Mouse (Mus musculus) inflammation-experienced regulatory T-cells, adult 6 months (primary cell): Measurements from ENCODE around the gene Hmgn2. TPM values are rescaled to one million over a fixed set of nuclear protein-coding genes. Genes with fewer than 3 reads are reported as not detected.
"Not testable (repeated sequence)": the region's sequence is repeated elsewhere in the genome, so short reads cannot be mapped to it uniquely, and the experiment has no call there.

Source experiments
- ATAC-seq: one replicate; pipeline ENCODE4 v1.8.0; 2017
- polyA plus RNA-seq, 3 experiments: library from polyadenylated mRNA; unstranded; fragments of 100-300 nt; shearing (Covaris generic); gene quantifications; one replicate each; pipeline ENCODE4 v1.2.1; 2017

Hmgn2 gene
- polyA plus RNA-seq = 100 to 1,000 TPM; 371 to 949 (median 420) TPM

GRCm38 (mm10) chr4:133968150-133968921 is at the start of gene Hmgn2:
Hmgn2 (minus strand) TSS chr4:133968650.
- peak; percentile 33 for ATAC-seq

GRCm38 (mm10) chr4:134017201-134017865 is 48.9 kb upstream of the Hmgn2 start:
- no peak for ATAC-seq

GRCm38 (mm10) chr4:134016767-134017166 is 48.3 kb upstream of the Hmgn2 start:
- ATAC-seq = no peak

GRCm38 (mm10) chr4:134016208-134016607 is 47.8 kb upstream of the Hmgn2 start:
- ATAC-seq = no peak

- no peak for ATAC-seq
Observed at GRCm38 (mm10) chr4:134012858-134013528, 44.5 kb upstream of the Hmgn2 start.

- no peak for ATAC-seq
Observed at GRCm38 (mm10) chr4:134011450-134012414, 43.3 kb upstream of the Hmgn2 start.

GRCm38 (mm10) chr4:134009709-134010108 is 41.3 kb upstream of the Hmgn2 start:
- ATAC-seq = no peak

- no peak for ATAC-seq
Observed at GRCm38 (mm10) chr4:134006845-134007244, 38.4 kb upstream of the Hmgn2 start.

- no peak for ATAC-seq
Observed at GRCm38 (mm10) chr4:134005581-134006358, 37.3 kb upstream of the Hmgn2 start.

GRCm38 (mm10) chr4:134002903-134003302 is 34.5 kb upstream of the Hmgn2 start:
- ATAC-seq = no peak

GRCm38 (mm10) chr4:134002246-134002645 is 33.8 kb upstream of the Hmgn2 start:
- ATAC-seq = no peak

GRCm38 (mm10) chr4:134001710-134002109 is 33.3 kb upstream of the Hmgn2 start:
- no peak for ATAC-seq

GRCm38 (mm10) chr4:134000466-134001438 is 32.3 kb upstream of the Hmgn2 start, which contains the start of gene Dhdds:
Dhdds (minus strand) TSS chr4:134000918.
- ATAC-seq = peak; percentile 99

GRCm38 (mm10) chr4:133994697-133995096 is 26.2 kb upstream of the Hmgn2 start:
- ATAC-seq = no peak

- no peak for ATAC-seq
Observed at GRCm38 (mm10) chr4:133991087-133991660, 22.7 kb upstream of the Hmgn2 start.

GRCm38 (mm10) chr4:133990035-133990434 is 21.6 kb upstream of the Hmgn2 start:
- no peak for ATAC-seq

GRCm38 (mm10) chr4:133988289-133988688 is 19.8 kb upstream of the Hmgn2 start:
- not testable (repeated sequence) for ATAC-seq

GRCm38 (mm10) chr4:133982936-133983335 is 14.5 kb upstream of the Hmgn2 start:
- ATAC-seq = no peak

GRCm38 (mm10) chr4:133980496-133980895 is 12.0 kb upstream of the Hmgn2 start:
- ATAC-seq = no peak
